17 mouse cellular contexts compared by ENCODE assay signal in genomic region chr11:96324965-96325364, GRCm38 (mm10). TPM values are rescaled to one million over a fixed set of nuclear protein-coding genes. Genes with fewer than 3 reads are reported as not detected.
DNase-seq lines count a peak whose midpoint lies in the region; ATAC-seq and TF ChIP-seq lines count a peak whose summit lies in the region.
"Had no signal": no experiment of that assay in that cellular context is flagged by ENCODE, and none has a peak within 500 bp of the region (broad histone marks: within the 10 kb centered on the region; RNA-seq: fewer than 3 reads in every experiment).

No protein-coding gene starts in this region.

- H3K4me3 ChIP-seq in heart, embryonic 10.5 days, result no peak overlapping the region
- no peak overlapping the region for H3K4me3 ChIP-seq in heart, embryonic 12.5 days
- H3K4me3 ChIP-seq in lung, embryonic 14.5 days (ENCODE audit: low read depth, low read length), result peak overlapping the region; percentile 72
- no peak overlapping the region for H3K4me3 ChIP-seq in lung, adult 2 months (replicated peaks; ENCODE audit: extremely low read depth, low read depth, low read length)
- H3K4me3 ChIP-seq in intestine, embryonic 15.5 days (replicated peaks), result peak overlapping the region; percentile 29
- peak overlapping the region; percentile 63 for H3K4me3 ChIP-seq in stomach, embryonic 16.5 days (replicated peaks; ENCODE audit: low read length)
- H3K4me3 ChIP-seq: embryonic facial prominence, embryonic 13.5 days had no signal

- no peak overlapping the region for H3K4me2 ChIP-seq in heart, embryonic 12.5 days
- H3K4me2 ChIP-seq in lung, embryonic 14.5 days, result peak overlapping the region; percentile 84
- peak overlapping the region; percentile 81 for H3K4me2 ChIP-seq in intestine, embryonic 15.5 days (replicated peaks)
- H3K4me2 ChIP-seq in stomach, embryonic 16.5 days (ENCODE audit: low read depth, low read length), result peak overlapping the region; percentile 65
- H3K4me2 ChIP-seq: embryonic facial prominence, embryonic 13.5 days had no signal

- peak overlapping the region; percentile 77 for H3K27ac ChIP-seq in heart, embryonic 10.5 days
- no peak overlapping the region for H3K27ac ChIP-seq in heart, embryonic 12.5 days (ENCODE audit: poor library complexity, severe bottlenecking)
- H3K27ac ChIP-seq in lung, embryonic 14.5 days (ENCODE audit: low read depth), result peak overlapping the region; percentile 100
- peak overlapping the region; percentile 89 for H3K27ac ChIP-seq in intestine, embryonic 15.5 days
- H3K27ac ChIP-seq in stomach, embryonic 16.5 days (ENCODE audit: low read length), result peak overlapping the region; percentile 98
- H3K27ac ChIP-seq: embryonic facial prominence, embryonic 13.5 days had no signal

- H3K4me1 ChIP-seq in heart, embryonic 10.5 days, result peaks cover 14% of the 10 kb centered on the region
- H3K4me1 ChIP-seq in heart, embryonic 12.5 days (replicated peaks), result peaks cover 3% of the 10 kb centered on the region; the same call in 1 of the 2 replicates
- H3K4me1 ChIP-seq in lung, embryonic 14.5 days (ENCODE audit: insufficient read depth), result peaks cover 6% of the 10 kb centered on the region
- no peaks in the 10 kb centered on the region; the same call in none of the 2 replicates for H3K4me1 ChIP-seq in lung, adult 2 months (ENCODE audit: control insufficient read depth, insufficient read depth, low read length)
- H3K4me1 ChIP-seq in intestine, embryonic 15.5 days (replicated peaks), result peaks cover 17% of the 10 kb centered on the region
- H3K4me1 ChIP-seq in stomach, embryonic 16.5 days (ENCODE audit: control insufficient read depth, insufficient read depth, low read length), result peaks cover 10% of the 10 kb centered on the region; the same call in 1 of the 2 replicates
- H3K4me1 ChIP-seq: embryonic facial prominence, embryonic 13.5 days had no signal

- H3K9me3 ChIP-seq in heart, embryonic 10.5 days, result no peaks in the 10 kb centered on the region
- H3K9me3 ChIP-seq in heart, embryonic 12.5 days (replicated peaks), result no peaks in the 10 kb centered on the region
- H3K9me3 ChIP-seq in lung, embryonic 14.5 days (ENCODE audit: low read depth, low read length), result no peaks in the 10 kb centered on the region
- H3K9me3 ChIP-seq in intestine, embryonic 15.5 days, result no peaks in the 10 kb centered on the region
- no peaks in the 10 kb centered on the region for H3K9me3 ChIP-seq in stomach, embryonic 16.5 days (replicated peaks; ENCODE audit: control insufficient read depth, low read length)
- H3K9me3 ChIP-seq: embryonic facial prominence, embryonic 13.5 days had no signal

- no peak for TF ChIP-seq CTCF in lung, embryonic 14.5 days (IDR thresholded peaks at IDR 0.05; ENCODE audit: low read depth)
- TF ChIP-seq CTCF in lung, adult 2 months (IDR thresholded peaks at IDR 0.05; ENCODE audit: insufficient read depth, low read length), result no peak

- H3K27me3 ChIP-seq in heart, embryonic 10.5 days (ENCODE audit: insufficient read depth, poor library complexity, severe bottlenecking), result peaks cover 100% of the 10 kb centered on the region
- peaks cover 98% of the 10 kb centered on the region for H3K27me3 ChIP-seq in heart, embryonic 12.5 days (replicated peaks)
- H3K27me3 ChIP-seq in lung, embryonic 14.5 days (ENCODE audit: insufficient read depth, low read length), result 0 out of 2 replicates have a peak, but pooled peaks cover 9% of the 10 kb centered on the region
- H3K27me3 ChIP-seq in intestine, embryonic 15.5 days (replicated peaks), result 0 out of 2 replicates have a peak, but pooled peaks cover 2% of the 10 kb centered on the region
- H3K27me3 ChIP-seq in stomach, embryonic 16.5 days (ENCODE audit: control insufficient read depth, insufficient read depth, low read length), result peaks cover 5% of the 10 kb centered on the region; the same call in 1 of the 2 replicates

- DNase-seq in heart, embryonic 10.5 days (ENCODE audit: low spot score), result no peak
- DNase-seq in lung, embryonic 14.5 days, result no peak
- no peak for DNase-seq in lung, adult 2 months
- DNase-seq in embryo, embryonic 11 days, result no peak
- DNase-seq: adrenal gland, postnatal 10 days; cerebellum, postnatal 10 days; kidney, adult 9 months; lung, postnatal 36 days; midbrain, embryonic 14.5 days; thymus, postnatal 4 days had no signal

- 9% methylated on average over 8 of the region's 8 CpGs for WGBS in heart, embryonic 10.5 days
- 9% methylated on average over 8 of the region's 8 CpGs for WGBS in heart, embryonic 12.5 days
- WGBS in lung, embryonic 14.5 days, result 13% methylated on average over 8 of the region's 8 CpGs
- 49% methylated on average over 8 of the region's 8 CpGs for WGBS in lung, adult 2 months
- whole genome bisulfite sequencing in intestine, embryonic 15.5 days, result 30% methylated on average over 8 of the region's 8 CpGs
- WGBS in stomach, embryonic 16.5 days, result 20% methylated on average over 8 of the region's 8 CpGs

- no peak for TF ChIP-seq POLR2A in lung, adult 2 months (IDR thresholded peaks at IDR 0.05; ENCODE audit: borderline replicate concordance, extremely low read depth, low read depth, low read length)

- ATAC-seq in heart, embryonic 12.5 days (ENCODE audit: insufficient number of reproducible peaks, low FRiP score), result no peak
- ATAC-seq in lung, embryonic 14.5 days (ENCODE audit: insufficient read depth), result no peak
- no peak for ATAC-seq in intestine, embryonic 15.5 days
- no peak for ATAC-seq in stomach, embryonic 16.5 days (ENCODE audit: insufficient read depth, low FRiP score)
- ATAC-seq in activated CD4-positive, CD25-positive, alpha-beta regulatory T cell, adult 4 months, result no peak
- ATAC-seq: forebrain, embryonic 14.5 days had no signal

- H3K9ac ChIP-seq in heart, embryonic 12.5 days, result no peak overlapping the region
- peak overlapping the region; percentile 99 for H3K9ac ChIP-seq in lung, embryonic 14.5 days
- peak overlapping the region; percentile 49 for H3K9ac ChIP-seq in intestine, embryonic 15.5 days
- peak overlapping the region; percentile 84 for H3K9ac ChIP-seq in stomach, embryonic 16.5 days (ENCODE audit: low read length)
- H3K9ac ChIP-seq: embryonic facial prominence, embryonic 13.5 days had no signal

- H3K36me3 ChIP-seq in heart, embryonic 10.5 days, result no peaks in the 10 kb centered on the region
- no peaks in the 10 kb centered on the region for H3K36me3 ChIP-seq in heart, embryonic 12.5 days
- H3K36me3 ChIP-seq in lung, embryonic 14.5 days (ENCODE audit: insufficient read depth), result peaks cover 15% of the 10 kb centered on the region
- H3K36me3 ChIP-seq in intestine, embryonic 15.5 days, result no peaks in the 10 kb centered on the region
- no peaks in the 10 kb centered on the region for H3K36me3 ChIP-seq in stomach, embryonic 16.5 days (ENCODE audit: control insufficient read depth, insufficient read depth, low read length)
- H3K36me3 ChIP-seq: embryonic facial prominence, embryonic 13.5 days had no signal

RNA-seq across cellular contexts. Expression of gene Hoxb3, which starts 1.8 kb away (rescaled TPM):
- 0.42 and 1.8 TPM in 2 replicates for polyA plus RNA-seq in heart, embryonic 10.5 days (2016; fragmentation: Nextera tagmentation; extraction: Ambion mirVana)
- polyA plus RNA-seq in heart, embryonic 12.5 days (2016; fragmentation: Nextera tagmentation; extraction: Ambion mirVana), result 0.45 and 0.86 TPM in 2 replicates
- polyA plus RNA-seq in lung, embryonic 14.5 days (2014; fragmentation: Nextera tagmentation; extraction: Ambion mirVana), result 3.9 and 6.3 TPM in 2 replicates
- polyA plus RNA-seq in lung, adult 2 months (2012; rRNA removed), result 11.0 and 13.2 TPM in 2 replicates
- 1.8 and 2.7 TPM in 2 replicates for polyA plus RNA-seq in intestine, embryonic 15.5 days (2015; fragmentation: Nextera tagmentation; extraction: Ambion mirVana)
- 0.99 and 1.5 TPM in 2 replicates for polyA plus RNA-seq in stomach, embryonic 16.5 days (2015; fragmentation: Nextera tagmentation; extraction: Ambion mirVana)
- polyA plus RNA-seq in activated CD4-positive, CD25-positive, alpha-beta regulatory T cell, adult 4 months (2017; shearing (Covaris generic)), result not detected
- polyA plus RNA-seq: embryonic facial prominence, embryonic 13.5 days; forebrain, embryonic 14.5 days; midbrain, embryonic 14.5 days had no signal

RNA-seq across cellular contexts. Expression of gene Hoxb4, which starts 6.9 kb away (rescaled TPM):
- polyA plus RNA-seq in heart, embryonic 10.5 days (2016; fragmentation: Nextera tagmentation; extraction: Ambion mirVana), result 0.31 and 2.0 TPM in 2 replicates
- 0.19 and 0.32 TPM in 2 replicates for polyA plus RNA-seq in heart, embryonic 12.5 days (2016; fragmentation: Nextera tagmentation; extraction: Ambion mirVana)
- 3.8 and 3.9 TPM in 2 replicates for polyA plus RNA-seq in lung, embryonic 14.5 days (2014; fragmentation: Nextera tagmentation; extraction: Ambion mirVana)
- polyA plus RNA-seq in lung, adult 2 months (2012; rRNA removed), result 9.9 and 12.5 TPM in 2 replicates
- 2.8 and 3.2 TPM in 2 replicates for polyA plus RNA-seq in intestine, embryonic 15.5 days (2015; fragmentation: Nextera tagmentation; extraction: Ambion mirVana)
- polyA plus RNA-seq in stomach, embryonic 16.5 days (2015; fragmentation: Nextera tagmentation; extraction: Ambion mirVana), result 2.2 and 2.7 TPM in 2 replicates
- 1 to 10 TPM in 1 of 2 experiments, under 1 TPM in 1; 0.98 to 1.1 TPM for polyA plus RNA-seq in activated CD4-positive, CD25-positive, alpha-beta regulatory T cell, adult 4 months (2017; shearing (Covaris generic))
- polyA plus RNA-seq: forebrain, embryonic 14.5 days; midbrain, embryonic 14.5 days had no signal

RNA-seq across cellular contexts. Expression of gene Hoxb5, which starts 21.8 kb away (rescaled TPM):
- 1.0 and 5.2 TPM in 2 replicates for polyA plus RNA-seq in heart, embryonic 10.5 days (2016; fragmentation: Nextera tagmentation; extraction: Ambion mirVana)
- 0.14 and 1.9 TPM in 2 replicates for polyA plus RNA-seq in heart, embryonic 12.5 days (2016; fragmentation: Nextera tagmentation; extraction: Ambion mirVana)
- polyA plus RNA-seq in lung, embryonic 14.5 days (2014; fragmentation: Nextera tagmentation; extraction: Ambion mirVana), result 65.9 and 76.1 TPM in 2 replicates
- polyA plus RNA-seq in lung, adult 2 months (2012; rRNA removed), result 12.1 and 15.6 TPM in 2 replicates
- polyA plus RNA-seq in intestine, embryonic 15.5 days (2015; fragmentation: Nextera tagmentation; extraction: Ambion mirVana), result 27.2 and 31.3 TPM in 2 replicates
- 13.8 TPM in 2 replicates for polyA plus RNA-seq in stomach, embryonic 16.5 days (2015; fragmentation: Nextera tagmentation; extraction: Ambion mirVana)
- not detected for polyA plus RNA-seq in activated CD4-positive, CD25-positive, alpha-beta regulatory T cell, adult 4 months (2017; shearing (Covaris generic))
- polyA plus RNA-seq: forebrain, embryonic 14.5 days; midbrain, embryonic 14.5 days had no signal

RNA-seq across cellular contexts. Expression of gene Hoxb2, which starts 25.4 kb away (rescaled TPM):
- 5.7 and 27.6 TPM in 2 replicates for polyA plus RNA-seq in heart, embryonic 10.5 days (2016; fragmentation: Nextera tagmentation; extraction: Ambion mirVana)
- polyA plus RNA-seq in heart, embryonic 12.5 days (2016; fragmentation: Nextera tagmentation; extraction: Ambion mirVana), result 4.0 TPM in 2 replicates
- 48.9 and 51.6 TPM in 2 replicates for polyA plus RNA-seq in lung, embryonic 14.5 days (2014; fragmentation: Nextera tagmentation; extraction: Ambion mirVana)
- 19.7 and 24.7 TPM in 2 replicates for polyA plus RNA-seq in lung, adult 2 months (2012; rRNA removed)
- polyA plus RNA-seq in intestine, embryonic 15.5 days (2015; fragmentation: Nextera tagmentation; extraction: Ambion mirVana), result 17.7 and 19.8 TPM in 2 replicates
- 9.1 and 11.5 TPM in 2 replicates for polyA plus RNA-seq in stomach, embryonic 16.5 days (2015; fragmentation: Nextera tagmentation; extraction: Ambion mirVana)
- polyA plus RNA-seq in activated CD4-positive, CD25-positive, alpha-beta regulatory T cell, adult 4 months (2017; shearing (Covaris generic)), result not detected
- polyA plus RNA-seq: forebrain, embryonic 14.5 days had no signal

RNA-seq across cellular contexts. Expression of gene Hoxb6, which starts 32.7 kb away (rescaled TPM):
- polyA plus RNA-seq in heart, embryonic 10.5 days (2016; fragmentation: Nextera tagmentation; extraction: Ambion mirVana), result 0.42 and 2.2 TPM in 2 replicates
- 0.62 TPM in 1 of 2 replicates, not detected in the other for polyA plus RNA-seq in heart, embryonic 12.5 days (2016; fragmentation: Nextera tagmentation; extraction: Ambion mirVana)
- polyA plus RNA-seq in lung, embryonic 14.5 days (2014; fragmentation: Nextera tagmentation; extraction: Ambion mirVana), result 19.7 and 24.4 TPM in 2 replicates
- 8.1 and 8.2 TPM in 2 replicates for polyA plus RNA-seq in lung, adult 2 months (2012; rRNA removed)
- polyA plus RNA-seq in intestine, embryonic 15.5 days (2015; fragmentation: Nextera tagmentation; extraction: Ambion mirVana), result 14.4 and 16.1 TPM in 2 replicates
- polyA plus RNA-seq in stomach, embryonic 16.5 days (2015; fragmentation: Nextera tagmentation; extraction: Ambion mirVana), result 5.6 and 8.3 TPM in 2 replicates
- polyA plus RNA-seq in activated CD4-positive, CD25-positive, alpha-beta regulatory T cell, adult 4 months (2017; shearing (Covaris generic)), result not detected
- polyA plus RNA-seq: forebrain, embryonic 14.5 days; heart, embryonic 14.5 days; midbrain, embryonic 14.5 days had no signal

Comparison
In these comparisons a context has a peak if more than half of its experiments do, and no peak if none do; other contexts are left out.
1. H3K4me3 ChIP-seq: peak in lung, embryonic 14.5 days (single experiment), intestine, embryonic 15.5 days (single experiment) and stomach, embryonic 16.5 days (single experiment); none in heart, embryonic 10.5 days (single experiment), heart, embryonic 12.5 days (single experiment) and lung, adult 2 months (single experiment).